Mouse (Mus musculus): ENCODE measurements around the gene Zcchc13. TPM values are rescaled to one million over a fixed set of nuclear protein-coding genes. Genes with fewer than 3 reads are reported as not detected.
A peak's percentile ranks its signal among the peaks of the same experiment; 100 is the strongest.

The Zcchc13 gene
- polyA plus RNA-seq, 1 experiment from 2014 or later: not detected

DNA sequence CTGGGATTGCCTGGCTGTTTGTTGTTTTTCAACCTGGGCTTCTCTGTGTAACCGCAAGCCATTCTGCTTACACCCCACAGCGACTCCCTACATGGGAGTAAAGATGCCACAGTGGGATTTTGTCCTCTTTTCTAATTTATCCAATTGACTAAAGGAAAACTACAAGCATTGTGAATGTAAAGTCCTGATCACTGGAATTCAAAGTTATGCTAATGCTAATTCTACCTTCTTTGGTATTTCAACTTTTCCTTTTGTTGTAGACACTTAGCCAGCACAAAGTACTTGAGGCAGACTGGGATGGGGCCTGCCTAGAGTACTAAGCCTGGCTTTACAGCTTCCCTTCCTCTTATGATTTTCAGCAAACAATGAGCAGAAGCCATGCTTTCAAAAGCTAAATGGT, 18.9 kb upstream of the Zcchc13 start:
- Histone ChIP-seq H3K4me2 (replicated peaks; ENCODE audit: low read depth) (no peak overlapping the region), H3K27me3 (replicated peaks; ENCODE audit: control insufficient read depth, insufficient read depth, low read length) (no peaks in the 10 kb centered on the region), H3K4me3 (ENCODE audit: low read depth, low read length) (no peak overlapping the region), H3K27ac (ENCODE audit: low read depth, low read length) (no peak overlapping the region), H3K9ac (ENCODE audit: low read depth, low read length) (no peak overlapping the region), H3K36me3 (ENCODE audit: control insufficient read depth, insufficient read depth) (0 out of 2 replicates have a peak, but pooled peaks cover 4% of the 10 kb centered on the region), H3K9me3 (ENCODE audit: control insufficient read depth) (no peaks in the 10 kb centered on the region), H3K4me1 (replicated peaks; ENCODE audit: control insufficient read depth, insufficient read depth, low read length) (no peaks in the 10 kb centered on the region)
- TF ChIP-seq CTCF (IDR thresholded peaks at IDR 0.05; ENCODE audit: low read depth): no peak
- no peak for ATAC-seq
- 97% methylated on average over 2 of the region's 2 CpGs for WGBS

DNA sequence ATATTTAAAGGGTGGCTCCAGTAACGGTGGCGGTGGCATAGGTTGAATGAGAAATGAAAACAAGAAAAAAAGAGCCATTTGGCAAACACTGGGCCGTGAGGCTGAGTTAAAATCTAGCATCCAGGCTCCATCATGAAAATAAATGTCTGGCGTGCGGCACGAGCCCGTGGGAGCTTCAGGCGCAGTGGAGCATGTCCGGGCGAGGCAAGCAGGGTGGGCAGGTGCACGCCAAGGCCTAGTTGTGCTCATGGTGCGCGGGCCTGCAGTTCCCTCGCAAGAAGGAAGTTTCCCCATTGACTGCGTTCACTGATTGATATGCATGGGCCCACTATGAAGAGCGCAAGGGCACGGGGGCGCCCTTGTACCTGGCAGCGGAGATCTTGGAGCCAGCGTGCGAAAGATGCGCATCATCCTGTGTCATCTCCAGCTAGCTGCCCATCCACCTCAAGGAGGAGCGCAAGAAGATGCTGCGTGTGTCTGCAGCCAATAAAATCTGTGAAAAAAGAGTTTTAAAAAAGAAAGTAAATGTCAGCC, 15.6 kb upstream of the Zcchc13 start:
- H3K36me3 ChIP-seq (ENCODE audit: control insufficient read depth, insufficient read depth): no peaks in the 10 kb centered on the region
- no peaks in the 10 kb centered on the region for H3K4me1 ChIP-seq (replicated peaks; ENCODE audit: control insufficient read depth, insufficient read depth, low read length)
- no peaks in the 10 kb centered on the region for H3K27me3 ChIP-seq (replicated peaks; ENCODE audit: control insufficient read depth, insufficient read depth, low read length)
- no peak for ATAC-seq
- WGBS: 93% methylated on average over 24 of the region's 24 CpGs
- H3K4me3 ChIP-seq (ENCODE audit: low read depth, low read length): no peak overlapping the region
- H3K27ac ChIP-seq (ENCODE audit: low read depth, low read length): no peak overlapping the region
- no peak overlapping the region for H3K9ac ChIP-seq (ENCODE audit: low read depth, low read length)
- no peak overlapping the region for H3K4me2 ChIP-seq (replicated peaks; ENCODE audit: low read depth)
- H3K9me3 ChIP-seq (ENCODE audit: control insufficient read depth): no peaks in the 10 kb centered on the region
- no peak for TF ChIP-seq CTCF (IDR thresholded peaks at IDR 0.05; ENCODE audit: low read depth)

DNA sequence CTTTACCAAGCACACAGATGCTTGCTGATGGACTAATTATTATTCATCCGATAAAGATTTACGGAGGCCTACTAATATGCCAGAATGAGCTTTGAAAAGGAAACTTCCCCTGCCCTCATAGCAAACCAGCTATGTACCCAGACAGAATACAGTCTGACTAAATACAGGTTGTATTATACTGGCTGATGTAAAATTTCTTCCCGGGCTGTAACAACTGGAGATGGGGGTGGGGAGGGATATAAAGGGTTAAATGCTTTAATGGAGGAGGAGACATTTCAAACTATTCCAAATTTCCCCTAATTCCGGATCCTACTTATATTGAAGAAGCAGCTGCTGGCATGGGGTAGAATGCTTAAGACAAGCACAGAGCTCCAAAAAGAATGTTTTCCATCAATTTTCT, 14.9 kb upstream of the Zcchc13 start:
- H3K4me2 ChIP-seq (replicated peaks; ENCODE audit: low read depth): peak overlapping the region; percentile 69
- no peaks in the 10 kb centered on the region for H3K27me3 ChIP-seq (replicated peaks; ENCODE audit: control insufficient read depth, insufficient read depth, low read length)
- 0 out of 2 replicates have a peak overlapping the region, but pooled peaks have one; percentile 84 for H3K27ac ChIP-seq (ENCODE audit: low read depth, low read length)
- no peaks in the 10 kb centered on the region for H3K9me3 ChIP-seq (ENCODE audit: control insufficient read depth)
- no peak for ATAC-seq
- 76% methylated on average over 4 of the region's 4 CpGs for WGBS
- H3K36me3 ChIP-seq (ENCODE audit: control insufficient read depth, insufficient read depth): no peaks in the 10 kb centered on the region
- no peak overlapping the region for H3K9ac ChIP-seq (ENCODE audit: low read depth, low read length)
- H3K4me3 ChIP-seq (ENCODE audit: low read depth, low read length): peak overlapping the region; percentile 47
- no peak for TF ChIP-seq CTCF (IDR thresholded peaks at IDR 0.05; ENCODE audit: low read depth)
- no peaks in the 10 kb centered on the region for H3K4me1 ChIP-seq (replicated peaks; ENCODE audit: control insufficient read depth, insufficient read depth, low read length)

DNA sequence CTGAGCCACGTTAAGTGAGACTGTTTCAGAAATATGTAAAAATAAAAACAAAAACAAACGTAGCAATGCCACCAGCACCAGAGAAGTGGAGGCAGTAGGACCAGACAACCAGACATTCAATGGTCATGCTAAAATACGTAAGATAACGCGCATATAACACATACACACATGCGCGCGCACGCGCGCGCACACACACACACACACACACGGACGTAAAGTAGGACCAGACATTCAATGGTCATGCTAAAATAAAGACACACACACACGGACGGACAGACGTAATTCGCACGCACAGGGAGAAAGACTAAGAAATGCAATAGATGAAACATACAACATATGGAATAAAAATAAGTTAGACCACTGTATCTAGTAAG, 14.2 kb upstream of the Zcchc13 start:
- H3K9me3 ChIP-seq (ENCODE audit: control insufficient read depth): no peaks in the 10 kb centered on the region
- no peaks in the 10 kb centered on the region for H3K4me1 ChIP-seq (replicated peaks; ENCODE audit: control insufficient read depth, insufficient read depth, low read length)
- peak overlapping the region; percentile 69 for H3K4me2 ChIP-seq (replicated peaks; ENCODE audit: low read depth)
- TF ChIP-seq CTCF (IDR thresholded peaks at IDR 0.05; ENCODE audit: low read depth): no peak
- peak overlapping the region; percentile 47 for H3K4me3 ChIP-seq (ENCODE audit: low read depth, low read length)
- no peaks in the 10 kb centered on the region for H3K36me3 ChIP-seq (ENCODE audit: control insufficient read depth, insufficient read depth)
- no peaks in the 10 kb centered on the region for H3K27me3 ChIP-seq (replicated peaks; ENCODE audit: control insufficient read depth, insufficient read depth, low read length)
- peak overlapping the region; percentile 42 for H3K9ac ChIP-seq (ENCODE audit: low read depth, low read length)
- 13% methylated on average over 19 of the region's 19 CpGs for WGBS
- peak; percentile 55 for ATAC-seq
- peak overlapping the region; percentile 84 for H3K27ac ChIP-seq (ENCODE audit: low read depth, low read length)

DNA sequence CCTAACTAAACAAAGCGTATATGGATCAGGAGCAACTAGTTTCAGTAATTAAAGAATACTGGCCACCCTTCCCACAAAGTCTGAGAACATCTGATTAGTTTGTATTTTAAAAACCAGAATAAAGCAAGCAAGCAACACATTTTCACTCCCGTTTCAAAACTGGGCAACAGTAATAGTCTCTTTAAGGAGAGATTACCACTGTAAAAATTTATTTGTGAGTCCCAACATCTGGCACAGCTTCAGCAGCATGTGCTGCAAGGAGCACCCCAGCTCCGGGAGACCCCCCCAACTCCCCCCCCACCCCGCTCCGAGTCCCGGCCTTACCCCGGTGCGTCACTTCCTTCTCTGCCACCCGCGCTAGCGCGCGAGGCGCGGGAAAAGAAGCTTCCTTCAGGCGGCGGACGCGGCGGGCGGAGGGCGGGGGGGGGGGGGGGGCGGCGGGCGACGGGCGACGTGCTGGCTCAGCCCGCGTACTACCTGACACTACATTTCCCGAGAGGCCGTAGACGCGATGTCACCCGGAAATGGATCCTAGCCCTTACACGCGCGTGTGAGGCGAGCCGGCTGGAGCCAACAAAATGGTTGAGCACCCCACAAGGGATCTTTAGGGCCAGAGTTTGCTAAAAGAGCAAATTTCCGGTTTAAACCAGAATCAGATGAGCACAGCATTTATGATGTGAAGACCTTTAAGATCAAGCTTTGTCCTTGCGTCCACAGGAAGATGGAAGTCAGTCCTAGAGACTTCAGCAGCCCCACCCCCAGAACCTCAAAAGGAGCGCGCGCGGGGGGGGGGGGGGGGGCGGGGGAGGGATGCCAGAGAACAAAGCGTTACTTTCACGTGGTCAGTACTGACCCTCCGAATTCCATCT, 13.6 kb upstream of the Zcchc13 start:
- Histone ChIP-seq H3K4me1 (replicated peaks; ENCODE audit: control insufficient read depth, insufficient read depth, low read length) (no peaks in the 10 kb centered on the region), H3K9ac (ENCODE audit: low read depth, low read length) (peak overlapping the region; percentile 42), H3K9me3 (ENCODE audit: control insufficient read depth) (no peaks in the 10 kb centered on the region), H3K27me3 (replicated peaks; ENCODE audit: control insufficient read depth, insufficient read depth, low read length) (no peaks in the 10 kb centered on the region), H3K4me3 (ENCODE audit: low read depth, low read length) (peak overlapping the region; percentile 47), H3K36me3 (ENCODE audit: control insufficient read depth, insufficient read depth) (no peaks in the 10 kb centered on the region), H3K27ac (ENCODE audit: low read depth, low read length) (peak overlapping the region; percentile 84), H3K4me2 (replicated peaks; ENCODE audit: low read depth) (peak overlapping the region; percentile 69)
- under 1% methylated on average over 41 of the region's 50 CpGs for WGBS
- no peak for TF ChIP-seq CTCF (IDR thresholded peaks at IDR 0.05; ENCODE audit: low read depth)
- ATAC-seq: peak; percentile 96

DNA sequence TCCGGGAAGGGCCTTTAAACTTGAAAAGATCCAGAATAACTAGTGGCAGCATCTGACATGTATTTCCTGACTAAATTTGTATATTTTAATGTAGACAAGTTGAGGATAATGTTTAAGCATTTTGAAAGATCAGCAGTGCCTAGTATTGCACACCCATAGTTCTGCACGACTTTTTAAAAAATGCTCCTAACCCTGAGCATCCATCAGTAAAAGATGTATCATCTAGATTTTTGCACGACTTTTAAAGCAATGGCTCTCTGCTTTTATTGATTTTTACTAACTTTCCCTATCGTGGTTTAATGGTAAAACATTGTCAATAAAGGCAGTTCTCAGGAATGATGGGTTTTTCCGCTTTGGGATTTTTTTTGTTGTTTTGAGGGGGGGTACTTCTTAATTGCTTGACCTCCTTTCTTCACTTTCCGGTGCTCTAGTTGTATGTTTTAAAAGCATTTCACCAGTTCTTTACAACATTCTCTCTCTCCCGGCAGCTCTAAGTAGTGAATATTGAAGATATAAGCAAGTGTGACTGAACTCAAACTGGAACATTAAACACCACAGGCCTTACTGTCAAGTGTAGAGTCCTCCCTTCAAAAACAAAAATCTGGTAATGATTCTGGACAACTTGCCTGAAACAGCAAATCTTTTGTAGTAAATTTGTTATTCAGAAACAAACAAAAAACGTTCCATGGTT, 12.8 kb upstream of the Zcchc13 start:
- no peaks in the 10 kb centered on the region for H3K9me3 ChIP-seq (ENCODE audit: control insufficient read depth)
- H3K4me3 ChIP-seq (ENCODE audit: low read depth, low read length): peak overlapping the region; percentile 47
- no peaks in the 10 kb centered on the region for H3K27me3 ChIP-seq (replicated peaks; ENCODE audit: control insufficient read depth, insufficient read depth, low read length)
- H3K4me1 ChIP-seq (replicated peaks; ENCODE audit: control insufficient read depth, insufficient read depth, low read length): no peaks in the 10 kb centered on the region
- TF ChIP-seq CTCF (IDR thresholded peaks at IDR 0.05; ENCODE audit: low read depth): no peak
- H3K4me2 ChIP-seq (replicated peaks; ENCODE audit: low read depth): peak overlapping the region; percentile 69
- peak overlapping the region; percentile 84; the same call in 1 of the 2 replicates for H3K27ac ChIP-seq (ENCODE audit: low read depth, low read length)
- ATAC-seq: no peak
- 23% methylated on average over 8 of the region's 8 CpGs for WGBS
- H3K36me3 ChIP-seq (ENCODE audit: control insufficient read depth, insufficient read depth): no peaks in the 10 kb centered on the region
- H3K9ac ChIP-seq (ENCODE audit: low read depth, low read length): no peak overlapping the region
